Mouse (Mus musculus) urinary bladder, adult 18-20 months (tissue): ENCODE results near the gene Neurod2.

Experiments
- DNase-seq, 2 experiments: peaks; one replicate each; pipeline ENCODE4 v3.0.0; 2022; ENCODE audit warnings: low spot score in 2 of 2, mixed read lengths in 2 of 2

The Neurod2 gene

DNA sequence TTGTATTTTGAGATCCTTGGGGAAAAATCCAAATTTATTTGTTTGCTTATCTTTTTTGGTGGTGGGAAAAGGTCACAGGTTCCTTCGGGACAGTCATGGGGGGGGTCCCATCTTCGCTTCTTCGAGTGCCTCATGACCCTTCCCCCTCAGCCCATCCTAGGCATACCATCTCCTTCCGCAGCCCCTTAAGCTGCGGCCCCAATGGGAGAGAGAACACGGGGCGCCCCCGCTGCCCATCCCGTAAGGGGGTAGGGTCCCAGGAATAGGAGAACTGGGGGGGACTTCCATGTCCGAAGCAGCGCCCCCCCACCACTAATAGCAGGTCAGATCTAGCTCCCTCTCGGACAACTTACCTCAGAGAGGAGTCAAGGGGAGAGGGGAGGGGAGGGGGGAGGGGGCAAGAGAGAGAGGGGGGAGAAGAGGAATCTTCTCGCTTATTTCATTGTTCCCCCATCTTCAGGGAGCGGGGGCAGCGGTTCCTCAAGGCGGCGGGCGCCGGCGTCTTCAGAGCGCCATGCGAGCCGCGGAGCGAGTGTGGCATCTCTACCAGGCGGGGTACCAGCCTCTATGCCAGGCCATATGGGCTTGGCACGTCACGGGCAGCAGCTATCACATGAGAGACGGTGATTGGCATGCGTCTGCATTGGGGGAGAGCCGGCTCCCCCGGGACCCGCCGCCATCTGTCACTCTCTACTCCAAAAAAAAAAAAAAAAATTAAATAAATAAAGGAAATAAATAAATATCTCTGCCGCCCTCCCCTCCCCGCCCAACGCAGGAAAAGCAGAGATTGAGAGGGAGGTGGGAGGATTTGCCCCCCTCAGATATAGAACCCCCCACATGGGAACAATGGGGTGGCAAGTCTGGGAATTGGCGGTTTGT, at the start of gene Neurod2:
TSS of gene Neurod2 (minus strand) at position 568 of the 879 bp plus-strand sequence.
- no peak for DNase-seq

DNA sequence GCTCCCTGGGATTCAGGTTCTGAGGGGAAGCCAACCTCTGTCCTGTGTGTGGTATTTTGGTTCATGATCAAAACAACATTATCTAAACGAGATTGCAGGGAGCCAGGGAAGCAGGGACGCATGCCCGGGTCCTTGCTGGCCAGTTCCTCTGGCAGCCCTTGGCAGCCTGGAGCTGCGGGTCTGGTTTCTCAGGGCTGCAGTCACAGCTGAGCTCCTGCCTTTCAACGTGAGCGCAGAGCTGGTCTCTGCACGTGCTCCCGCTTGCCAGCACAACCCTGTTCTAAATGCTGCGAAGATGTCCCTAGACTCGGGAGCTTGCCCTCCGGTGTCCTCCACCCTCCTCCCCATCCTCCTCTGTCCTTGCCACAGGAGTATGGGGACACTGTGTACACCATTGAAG, 48.3 kb upstream of the Neurod2 start:
- no peak for DNase-seq

DNA sequence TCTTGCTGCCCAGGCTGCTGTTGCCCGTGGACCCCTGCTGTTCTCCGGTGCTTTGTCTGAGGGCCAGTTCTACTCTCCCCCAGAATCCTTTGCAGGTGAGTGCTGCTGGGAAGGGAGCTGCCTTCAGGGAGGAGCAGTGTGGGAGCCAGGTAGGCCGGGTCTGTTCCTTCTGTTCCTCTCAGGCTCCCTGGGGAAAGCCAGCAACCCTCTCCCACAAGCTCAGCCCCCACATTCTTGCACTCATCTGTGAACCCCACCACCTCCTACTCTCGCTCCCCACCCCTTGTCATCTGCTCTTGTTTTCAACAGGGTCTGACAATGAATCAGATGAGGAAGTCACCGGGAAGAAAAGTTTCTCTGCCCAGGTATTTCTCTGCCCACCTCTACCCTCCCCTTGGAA, 47.3 kb upstream of the Neurod2 start:
- DNase-seq, result no peak

DNA sequence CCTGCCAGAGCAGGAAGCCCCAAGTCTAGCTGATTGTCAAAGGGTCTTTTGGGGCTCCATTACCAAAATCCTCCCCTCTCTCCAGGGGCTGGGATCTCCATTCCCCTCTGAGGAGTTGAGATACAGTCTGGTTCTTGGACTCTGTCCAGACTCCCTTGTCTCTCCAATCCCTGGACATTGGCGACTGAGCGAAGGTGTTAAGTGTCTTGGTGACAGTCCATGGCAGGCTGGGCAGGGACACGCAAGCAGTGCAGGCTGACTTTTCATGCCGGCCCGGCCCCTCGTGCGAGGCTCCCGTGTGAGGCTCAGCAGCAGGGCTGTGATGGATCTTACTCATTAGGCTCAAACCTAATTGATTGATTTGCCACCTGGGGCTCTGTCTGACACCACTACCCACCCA, 44.8 kb upstream of the Neurod2 start:
- no peak for DNase-seq

DNA sequence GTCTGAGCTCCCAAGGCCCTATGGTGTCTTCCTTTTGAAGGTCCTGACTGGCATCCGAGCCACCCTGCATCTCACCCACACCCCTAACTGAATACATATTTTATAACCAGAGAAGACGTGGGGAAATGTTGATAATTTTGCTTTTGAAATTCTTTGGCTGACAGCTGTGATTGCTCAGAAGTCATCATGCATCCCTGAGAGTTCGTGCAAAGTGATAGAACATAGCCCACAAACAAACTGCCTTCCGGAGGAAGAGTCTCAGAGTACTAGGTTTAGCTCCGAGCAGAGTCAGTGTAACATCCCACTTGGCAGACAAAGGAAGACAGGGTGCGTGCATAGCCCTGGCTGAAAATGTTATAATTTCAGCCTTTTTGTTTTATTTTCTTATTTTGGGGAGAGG, 43.8 kb upstream of the Neurod2 start:
- no peak for DNase-seq

DNA sequence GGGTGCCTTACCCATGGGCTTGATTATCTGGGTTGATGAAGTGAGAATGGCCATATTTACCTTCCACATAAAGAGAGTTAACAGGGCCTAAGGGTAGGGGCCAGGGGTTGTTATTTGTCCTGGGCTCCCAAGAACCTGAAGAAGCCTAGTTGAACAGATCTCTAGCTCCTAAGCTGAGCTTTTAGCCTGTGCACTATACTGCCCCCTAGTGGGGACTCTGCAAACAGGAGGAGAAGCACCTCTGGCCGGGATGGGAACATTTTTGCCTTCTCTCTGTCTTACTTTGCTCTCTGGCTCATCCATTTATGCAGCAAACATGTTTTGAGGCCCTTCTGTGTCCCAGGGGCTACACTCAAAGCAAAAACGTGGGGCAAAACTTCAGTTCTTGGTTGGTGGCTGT, 43.0 kb upstream of the Neurod2 start:
- no peak for DNase-seq

DNA sequence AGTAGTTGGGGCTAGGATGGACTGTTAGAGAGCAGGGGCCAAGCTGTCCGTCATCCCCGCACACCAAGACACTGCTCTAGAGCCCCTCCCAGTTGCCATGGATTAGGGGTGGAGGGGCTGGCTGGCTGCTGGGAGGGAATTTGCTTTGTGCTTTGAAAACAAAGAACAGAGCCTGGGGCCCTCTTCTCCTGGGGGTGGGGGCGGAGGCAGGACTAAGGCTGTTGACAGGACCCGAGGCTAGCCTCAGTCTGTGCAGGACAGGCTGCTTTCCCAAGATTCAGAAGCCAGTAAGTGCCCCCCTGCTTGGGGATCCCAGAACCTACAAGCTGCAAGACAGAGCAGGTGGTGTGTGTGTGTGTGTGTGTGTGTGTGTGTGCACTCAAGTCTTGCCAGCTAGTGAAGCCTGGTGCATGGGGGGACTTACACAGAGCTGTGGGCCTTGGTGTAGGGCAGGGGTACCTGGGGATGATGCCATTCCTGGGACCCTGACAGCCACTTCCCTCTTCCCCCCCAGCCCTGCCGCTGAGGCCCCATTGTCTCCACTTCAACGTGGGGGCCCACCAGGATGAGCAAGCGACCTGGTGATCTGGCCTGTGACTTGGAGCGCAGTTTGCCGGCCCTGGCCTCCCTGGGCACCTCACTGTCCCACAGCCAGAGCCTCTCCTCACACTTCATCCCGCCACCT, 42.2 kb upstream of the Neurod2 start:
- no peak for DNase-seq

DNA sequence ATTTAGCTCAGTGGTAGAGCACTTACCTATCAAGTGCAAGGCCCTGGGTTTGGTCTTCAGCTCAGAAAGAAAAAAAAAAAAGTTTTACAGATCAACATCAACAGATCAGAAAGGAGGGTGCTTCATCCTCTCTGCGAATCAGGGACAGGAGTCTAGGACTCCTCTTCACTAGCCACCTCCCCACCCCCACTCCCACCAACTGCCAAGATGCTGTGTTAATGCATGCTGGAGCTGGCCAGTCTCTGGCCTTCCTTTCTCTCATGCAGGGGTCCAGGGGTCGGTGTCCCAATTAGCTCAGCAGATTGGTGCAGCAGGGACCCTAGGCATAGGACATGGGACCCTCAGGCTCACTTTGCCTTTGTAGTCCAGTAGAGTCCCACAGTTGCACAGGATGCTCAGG, 41.1 kb upstream of the Neurod2 start:
- no peak for DNase-seq

DNA sequence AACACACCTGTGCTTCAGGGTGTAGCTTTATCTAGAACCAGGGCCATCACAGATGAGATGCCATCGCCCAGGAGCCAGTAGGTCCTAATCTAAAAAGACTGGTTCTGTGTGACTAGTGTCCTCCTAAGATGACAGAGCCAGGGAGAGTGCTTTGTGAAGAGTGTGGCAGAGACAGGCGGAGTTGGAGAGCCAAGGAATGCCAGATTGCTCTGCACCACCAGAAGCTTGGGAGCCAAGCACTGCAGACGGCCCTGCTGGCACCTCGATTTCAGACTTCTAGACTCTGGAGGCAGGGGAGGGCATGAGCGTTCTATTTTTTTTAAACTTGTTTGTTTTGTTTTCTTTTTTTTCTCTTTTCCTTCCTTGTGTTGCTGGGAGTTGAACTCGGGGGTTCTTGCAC, 39.9 kb upstream of the Neurod2 start:
- DNase-seq, result no peak

DNA sequence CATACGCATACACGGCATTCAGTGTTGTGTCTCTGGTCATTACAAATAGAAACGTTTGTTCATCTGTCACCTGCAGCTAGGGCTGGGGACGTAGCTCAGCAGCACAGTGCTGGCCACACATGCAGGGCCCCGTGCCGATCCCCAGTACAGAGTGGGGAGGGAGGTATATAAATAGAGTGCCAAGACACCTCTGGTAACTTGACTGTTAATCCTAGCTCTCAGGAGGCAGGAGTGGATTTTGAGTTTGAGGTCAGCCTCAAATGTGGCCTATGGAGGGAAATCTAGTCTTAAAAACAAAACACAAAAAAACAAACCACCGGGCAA, 38.4 kb upstream of the Neurod2 start:
- no peak for DNase-seq

DNA sequence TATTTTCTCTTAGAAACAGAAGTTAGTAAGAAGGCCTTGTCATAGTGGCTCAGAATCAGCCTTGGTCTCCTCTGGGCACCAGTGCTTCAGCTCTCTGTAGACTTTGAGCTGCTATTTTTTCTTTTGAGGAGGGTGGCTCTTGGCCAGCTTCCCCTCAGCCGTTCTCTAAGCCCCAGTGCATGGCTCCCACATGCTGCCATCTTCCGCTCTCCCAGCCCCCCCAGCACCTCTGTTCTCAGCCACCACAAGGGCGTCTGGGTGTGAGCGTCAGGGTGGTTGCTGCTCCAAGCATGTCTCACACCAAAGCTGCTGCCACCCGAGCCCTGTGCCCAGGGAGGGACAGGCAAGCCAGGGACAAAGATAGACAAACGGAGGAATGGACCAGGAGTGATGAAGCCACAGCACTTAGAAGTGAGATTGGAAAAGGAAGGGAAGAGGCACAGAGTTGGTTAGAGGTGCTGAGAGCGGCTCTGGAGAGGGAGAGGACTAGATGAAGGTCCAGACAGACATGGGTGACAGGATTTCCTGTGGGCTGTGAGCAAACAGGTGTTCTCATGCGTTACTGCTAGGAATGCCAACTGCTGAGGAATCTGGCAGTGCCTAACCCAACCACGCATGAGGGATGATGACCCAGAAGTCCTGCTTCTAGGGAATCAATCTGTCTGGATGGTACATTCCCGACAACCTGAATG, 37.9 kb upstream of the Neurod2 start:
- no peak for DNase-seq

DNA sequence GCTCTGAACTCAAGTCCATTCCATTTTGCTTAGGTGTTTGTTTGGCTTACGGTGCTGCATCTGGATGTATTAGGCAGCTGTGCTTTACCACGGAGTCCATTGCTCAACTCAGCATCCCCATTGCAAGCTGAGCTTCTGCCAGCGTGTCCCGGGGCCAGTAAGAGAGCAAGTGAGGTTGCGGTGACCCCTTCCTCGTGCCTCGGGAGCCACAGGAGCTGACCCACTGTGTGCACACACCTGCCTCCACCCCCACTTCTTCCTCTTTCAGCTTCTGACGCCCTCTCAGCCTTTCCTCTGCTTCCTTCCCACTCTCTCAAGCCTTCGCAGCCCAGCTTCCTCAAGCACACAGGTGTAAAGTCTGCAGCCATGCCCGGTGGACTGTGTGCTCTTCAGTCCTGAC, 36.8 kb upstream of the Neurod2 start:
- DNase-seq, result no peak

DNA sequence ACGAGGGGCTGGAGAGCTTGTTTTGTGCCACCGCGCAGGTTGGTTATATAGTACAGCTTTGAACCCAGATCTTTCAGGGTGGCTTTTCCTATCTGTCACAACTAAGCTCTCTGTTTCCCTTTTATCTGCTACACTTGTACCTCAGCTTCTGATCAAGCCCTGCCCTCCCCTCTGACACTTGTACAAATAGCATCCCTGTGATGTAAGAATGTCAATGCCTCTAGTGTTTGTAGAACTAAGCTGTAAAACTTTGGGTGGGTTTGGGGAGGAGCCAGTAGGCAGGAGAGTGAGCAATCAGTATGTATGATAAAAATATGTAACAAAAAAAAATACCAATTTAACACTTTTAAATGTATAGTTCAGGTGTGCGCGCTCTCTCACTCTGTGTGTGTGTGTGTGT, 35.0 kb upstream of the Neurod2 start:
- DNase-seq, result no peak

DNA sequence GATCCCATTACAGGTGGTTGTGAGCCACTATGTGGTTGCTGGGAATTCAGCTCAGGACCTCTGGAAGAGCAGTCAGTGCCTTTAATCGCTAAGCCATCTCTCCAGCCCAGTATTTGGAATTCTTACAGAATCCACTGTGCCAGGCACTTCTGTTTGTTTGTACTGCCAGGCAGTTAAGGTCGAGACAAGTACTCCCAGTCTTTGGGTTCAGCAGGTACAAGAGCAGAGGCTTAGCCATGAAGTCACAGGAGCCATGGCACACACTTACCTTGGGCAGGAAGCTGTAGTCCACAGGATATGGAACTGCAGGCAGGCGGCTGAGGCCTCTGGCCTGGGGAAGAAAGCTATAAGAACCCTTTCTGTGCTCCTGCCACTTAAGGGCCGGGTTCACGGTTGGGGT, 34.4 kb upstream of the Neurod2 start:
- DNase-seq, result no peak

DNA sequence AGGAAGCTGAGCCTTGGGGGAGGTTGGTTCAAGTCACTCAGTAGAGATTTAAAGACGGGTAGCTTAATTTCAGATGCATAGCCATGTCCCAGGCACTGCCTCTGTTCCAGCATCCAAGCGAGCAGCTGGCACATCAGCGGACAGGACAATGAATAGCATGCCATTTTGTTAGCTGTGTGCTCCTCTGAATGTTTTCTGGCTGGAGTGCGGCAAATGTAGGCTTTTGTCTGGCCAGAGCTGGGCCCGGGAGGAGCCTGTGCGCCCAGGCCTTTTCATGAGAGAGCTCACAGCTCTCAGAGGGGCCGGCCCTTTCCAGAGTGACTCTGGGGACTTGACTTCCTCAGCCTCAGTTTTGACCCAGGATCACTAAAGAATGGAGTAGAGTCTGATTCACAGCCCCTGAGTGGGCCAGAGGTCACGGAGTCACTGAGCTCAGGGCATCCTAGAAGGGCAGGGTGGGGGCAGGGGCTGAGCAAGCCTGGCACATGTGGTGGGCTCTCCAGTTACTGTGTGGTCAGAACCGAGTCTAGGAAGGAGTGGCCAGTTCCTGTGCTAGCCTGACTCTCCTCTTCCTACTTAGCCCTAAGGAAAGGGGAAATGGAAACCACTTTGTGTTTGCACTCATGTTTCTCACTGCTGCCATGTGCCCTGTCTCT, 31.5 kb upstream of the Neurod2 start:
- DNase-seq, result no peak

DNA sequence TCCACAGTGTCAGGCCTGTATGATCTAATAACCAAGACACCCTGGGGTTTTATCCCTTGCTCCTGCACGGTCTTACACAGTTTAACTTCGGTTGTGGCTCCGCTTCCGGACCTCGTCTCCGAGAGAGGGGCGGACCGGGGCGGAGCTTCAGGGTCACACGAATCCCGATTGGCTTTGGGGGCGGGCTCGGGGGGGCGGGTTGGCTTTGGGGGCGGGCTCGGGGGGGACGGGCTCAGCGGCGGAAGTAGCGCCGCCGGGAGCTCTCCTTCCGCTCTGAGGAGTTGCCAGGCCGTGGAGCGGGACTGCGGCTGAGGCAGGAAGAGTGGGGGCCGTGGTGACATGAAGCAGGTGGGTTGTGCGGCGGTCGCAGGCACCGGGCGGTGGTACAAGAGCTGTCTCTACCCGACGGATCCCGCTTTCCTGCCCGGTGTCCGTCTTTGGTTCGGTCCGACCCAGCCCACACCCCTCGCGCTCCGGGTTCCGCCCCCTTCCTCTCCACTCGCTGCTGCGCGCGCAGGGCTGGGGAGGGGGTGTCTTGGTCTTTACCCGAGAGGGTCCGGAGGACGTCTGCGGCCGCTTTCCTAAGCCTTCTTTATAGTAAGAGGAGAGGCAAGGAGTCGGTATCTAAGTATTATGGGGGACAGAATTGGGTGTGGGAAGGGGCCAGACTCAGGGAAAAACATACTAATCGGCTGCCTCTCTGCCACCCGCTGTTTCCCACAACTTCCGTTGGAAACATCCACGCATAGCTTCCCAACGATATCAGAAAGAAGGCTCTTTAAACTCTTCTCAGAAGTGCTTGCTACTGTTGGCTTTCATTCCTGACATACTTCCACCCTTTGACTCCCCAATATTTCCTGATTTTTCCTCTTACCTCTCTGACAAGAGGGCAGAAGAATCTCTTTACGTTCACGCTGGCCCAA, 29.0 kb upstream of the Neurod2 start, which contains the start of gene Stard3:
TSS of gene Stard3 (plus strand) at position 208 of the 923 bp plus-strand sequence.
- peak; percentile 76 to 85 for DNase-seq

DNA sequence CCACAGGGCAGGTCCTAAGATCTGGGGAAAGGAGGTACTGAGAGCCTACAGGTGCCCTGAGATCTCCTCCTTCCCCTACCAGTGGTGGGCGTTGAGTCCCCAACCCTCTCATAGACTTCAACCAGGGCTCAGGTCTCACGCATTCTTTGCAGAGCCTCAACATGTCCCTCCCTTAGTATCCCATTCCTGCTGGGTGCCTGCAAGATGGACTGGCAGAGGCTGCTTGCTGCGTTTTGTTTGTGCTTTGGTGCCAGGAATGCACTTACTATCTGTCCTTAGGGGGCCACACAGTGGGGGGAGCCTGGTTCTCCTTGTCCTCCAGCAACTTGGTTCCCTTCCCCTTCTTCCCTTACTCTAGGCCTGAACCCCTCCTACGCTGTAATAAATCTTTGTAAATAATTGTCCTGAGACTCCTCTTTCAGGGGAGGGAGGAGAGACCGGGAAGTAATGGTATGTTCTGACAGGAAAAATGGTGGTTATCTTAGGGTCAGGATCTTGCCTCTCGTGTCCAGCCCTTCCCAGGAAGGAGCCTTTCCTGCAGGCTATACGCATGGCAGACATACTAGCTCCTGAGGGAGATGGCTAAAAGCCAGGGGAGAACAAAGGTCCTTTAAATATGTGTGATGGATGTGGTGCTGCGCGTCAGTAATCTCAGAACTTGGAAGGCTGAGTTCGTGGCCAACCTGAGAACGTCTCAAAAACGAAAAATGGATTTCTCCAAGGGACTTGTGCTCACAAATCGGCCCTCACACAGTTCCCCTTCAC, 28.1 kb upstream of the Neurod2 start:
- DNase-seq, result no peak

DNA sequence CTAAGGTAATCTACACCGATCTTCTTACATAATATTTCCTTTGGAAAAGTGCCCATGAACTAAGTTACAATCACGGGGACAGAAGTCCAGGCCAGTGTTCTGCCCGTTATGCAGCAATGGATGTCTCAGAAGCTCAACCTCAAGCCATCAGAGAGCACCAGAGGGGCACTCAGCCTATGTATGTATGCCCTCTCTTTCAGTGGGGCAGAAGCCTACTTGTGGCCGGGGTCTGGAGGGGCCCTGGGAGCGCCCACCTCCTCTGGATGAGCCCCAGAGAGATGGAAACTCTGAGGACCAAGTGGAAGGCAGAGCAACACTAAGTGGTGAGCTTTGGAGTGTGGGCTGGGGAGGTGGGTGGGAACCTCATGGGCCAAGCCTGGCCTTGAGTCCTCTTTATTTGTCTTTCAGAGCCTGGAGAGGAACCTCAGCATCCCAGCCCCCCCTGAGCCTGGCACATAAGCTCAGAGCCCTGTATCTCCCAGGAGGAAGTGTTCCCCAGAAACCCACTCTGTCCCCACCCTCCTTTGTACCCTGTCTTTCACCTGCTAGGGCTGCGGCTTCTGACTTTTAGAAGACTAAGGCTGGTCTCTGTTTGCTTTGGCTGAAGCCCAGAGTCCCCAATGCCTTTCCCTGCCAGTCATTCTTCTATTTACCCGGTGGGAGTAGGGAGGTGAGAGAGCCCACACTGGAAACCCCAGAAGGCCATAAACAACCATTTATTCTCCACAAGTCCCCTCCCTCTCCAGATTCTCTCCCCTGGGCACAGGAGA, 27.4 kb upstream of the Neurod2 start:
- DNase-seq, result no peak

DNA sequence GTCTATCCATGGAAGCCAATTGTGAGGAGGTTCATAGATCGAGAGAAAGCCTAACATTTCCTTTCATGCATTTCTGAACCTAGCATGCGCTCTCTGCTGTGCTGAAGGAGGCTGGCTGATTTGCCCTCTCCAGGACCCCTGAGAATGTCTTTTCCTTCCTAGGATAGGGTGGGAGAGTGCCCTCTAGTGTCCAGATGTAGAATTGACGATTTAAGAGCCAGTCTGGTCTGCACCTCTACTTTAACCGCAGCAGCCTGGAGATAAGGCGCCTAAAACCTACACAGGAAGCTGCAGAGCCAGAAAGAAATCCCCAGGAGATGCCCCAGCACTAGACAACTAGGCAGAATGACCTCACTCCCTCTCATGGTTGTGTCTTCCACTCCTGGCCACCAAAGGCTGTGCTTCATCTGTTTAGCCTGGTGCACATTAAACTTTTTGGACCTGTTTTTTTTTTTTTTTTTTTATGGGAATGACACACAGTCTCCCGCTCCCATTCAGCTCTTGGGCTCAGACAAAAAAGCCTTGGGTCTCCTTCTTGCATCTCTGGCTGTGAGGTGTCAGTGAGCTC, 26.4 kb upstream of the Neurod2 start:
- DNase-seq, result no peak
